Mouse (Mus musculus) myocyte (in vitro differentiated cells): ENCODE measurements around the gene Golga7b.

Source experiments
- POLR2A ChIP-seq: IDR thresholded peaks from one replicate; pipeline ENCODE4 v1.6.1; 2011; ENCODE audit warnings: low read depth, mild to moderate bottlenecking, control low read depth, moderate library complexity; ENCODE audit not compliant: insufficient read length
- TCF12 ChIP-seq: IDR thresholded peaks from one replicate; pipeline ENCODE4 v1.6.1; 2011; ENCODE audit warnings: mild to moderate bottlenecking, control low read depth; ENCODE audit not compliant: poor library complexity, insufficient read depth, severe bottlenecking

- TF ChIP-seq TCF12, result no peak
- TF ChIP-seq POLR2A, result no peak
These were observed 11.2 kb downstream of the Golga7b start for GRCm38 (mm10) chr19:42258596-42258995.
